Mouse (Mus musculus) G1E (cell line): Measurements from ENCODE around the gene Depp1. TPM values are rescaled to one million over a fixed set of nuclear protein-coding genes. Genes with fewer than 3 reads are reported as not detected.

Experiments used
- ATAC-seq: 2 replicates; pipeline ENCODE4 v1.8.0; 2016; ENCODE audit warnings: mild to moderate bottlenecking; ENCODE audit not compliant: insufficient number of reproducible peaks, poor library complexity, low FRiP score, severe bottlenecking; ENCODE audit errors: extremely low read depth
- DNase-seq: peaks from one replicate; pipeline ENCODE4 v3.0.0; 2012; ENCODE audit warnings: low spot score
- H3K27me3 ChIP-seq: 2 replicates; pipeline ENCODE4 v1.6.1; 2012; ENCODE audit warnings: mild to moderate bottlenecking, low read length, inconsistent platforms; ENCODE audit not compliant: insufficient read depth
- H3K36me3 ChIP-seq: replicated peaks from 2 replicates; pipeline ENCODE3; 2012; ENCODE audit warnings: mild to moderate bottlenecking, inconsistent platforms
- H3K4me1 ChIP-seq: 2 replicates; pipeline ENCODE4 v1.6.1; 2012; ENCODE audit warnings: low read depth, low read length, inconsistent platforms, mixed read lengths; ENCODE audit not compliant: insufficient read depth
- H3K4me3 ChIP-seq: 2 replicates; pipeline ENCODE4 v1.5.1; 2012; ENCODE audit warnings: low read depth, mild to moderate bottlenecking, inconsistent platforms, low read length, moderate library complexity, mixed read lengths
- H3K9me3 ChIP-seq: replicated peaks from 2 replicates; pipeline ENCODE4 v1.6.1; 2012; ENCODE audit warnings: inconsistent platforms
- CTCF ChIP-seq: IDR thresholded peaks from 2 replicates; pipeline ENCODE4 v1.5.1; 2012; ENCODE audit warnings: low read depth, low read length, inconsistent platforms, mixed read lengths
- GATA1 ChIP-seq: IDR thresholded peaks from 2 replicates; pipeline ENCODE4 v1.6.1; 2012; ENCODE audit warnings: borderline replicate concordance, low read length, inconsistent platforms, mixed read lengths
- GATA2 ChIP-seq: IDR thresholded peaks from 2 replicates; pipeline ENCODE4 v1.6.1; 2012; ENCODE audit warnings: low read depth, low read length, inconsistent platforms, borderline replicate concordance
- POLR2AphosphoS5 ChIP-seq: IDR thresholded peaks from 2 replicates; pipeline ENCODE4 v1.6.1; 2012; ENCODE audit warnings: low read depth, low read length, inconsistent platforms; ENCODE audit not compliant: insufficient replicate concordance
- TAL1 ChIP-seq: conservative IDR thresholded peaks from 2 replicates; pipeline ENCODE4 v1.6.1; 2012; ENCODE audit warnings: low read depth, low read length, inconsistent platforms, mixed read lengths
- polyA plus RNA-seq: library from polyadenylated mRNA; stranded (reverse); fragments of >175 nt; gene quantifications from 2 replicates; pipeline ENCODE4 v1.2.3, GENCODE M21; 2012
- total RNA-seq, 2 experiments: library from RNA; stranded (forward) in 1 of 2; stranded (reverse) in 1 of 2; fragments of 200-1000 nt in 1 of 2; fragments of >200 nt in 1 of 2; fragmentation: Nextera tagmentation in 1 of 2; gene quantifications; 2 replicates each; pipeline ENCODE4 v1.2.3; 2014 to 2017

Depp1 gene
- total and polyA plus RNA-seq, 3 experiments: not detected

- Histone ChIP-seq H3K27me3 (no peaks in the 10 kb centered on the region), H3K4me3 (no peak overlapping the region), H3K36me3 (no peaks in the 10 kb centered on the region), H3K9me3 (peaks cover 57% of the 10 kb centered on the region), H3K4me1 (no peaks in the 10 kb centered on the region)
- ATAC-seq (no peak), DNase-seq (no peak)
- TF ChIP-seq TAL1 (no peak), GATA1 (no peak), GATA2 (no peak), CTCF (no peak), POLR2AphosphoS5 (no peak)
These were observed 43.2 kb downstream of the Depp1 start for GRCm38 (mm10) chr6:116693639-116694038.

- TF ChIP-seq CTCF: no peak
- TF ChIP-seq POLR2AphosphoS5: no peak
- TF ChIP-seq GATA1: no peak
- TF ChIP-seq TAL1: no peak
- H3K36me3 ChIP-seq: no peaks in the 10 kb centered on the region
- H3K9me3 ChIP-seq: peaks cover 60% of the 10 kb centered on the region
- no peak overlapping the region for H3K4me3 ChIP-seq
- DNase-seq: no peak
- no peak for ATAC-seq
- no peaks in the 10 kb centered on the region for H3K4me1 ChIP-seq
- no peaks in the 10 kb centered on the region for H3K27me3 ChIP-seq
These were observed 43.9 kb downstream of the Depp1 start for GRCm38 (mm10) chr6:116694346-116694745.

DNA sequence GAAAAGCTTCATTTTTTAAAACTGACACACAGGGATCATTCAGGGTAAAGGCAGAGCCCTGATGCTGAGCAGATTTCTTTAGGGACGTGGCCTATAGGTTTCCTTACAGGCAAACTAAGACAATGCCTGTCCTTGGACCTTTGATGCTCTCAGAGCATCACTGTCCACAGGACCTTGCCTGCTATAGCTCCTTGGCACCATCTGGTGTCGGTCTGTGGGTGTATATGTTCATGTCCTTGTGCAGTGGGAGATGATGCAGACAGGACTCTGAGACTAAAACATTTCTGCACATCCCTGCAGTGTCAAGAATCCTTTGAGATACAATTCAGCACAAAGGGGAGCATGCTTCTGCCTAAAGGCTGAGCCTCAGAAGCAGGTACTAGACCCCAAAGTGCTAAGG, 47.0 kb downstream of the Depp1 start:
- no peak for TF ChIP-seq TAL1
- no peak for TF ChIP-seq GATA1
- TF ChIP-seq CTCF: no peak
- no peak for TF ChIP-seq GATA2
- Histone ChIP-seq H3K27me3 (no peaks in the 10 kb centered on the region), H3K4me1 (no peaks in the 10 kb centered on the region), H3K4me3 (no peak overlapping the region), H3K9me3 (peaks cover 71% of the 10 kb centered on the region), H3K36me3 (no peaks in the 10 kb centered on the region)
- no peak for DNase-seq
- no peak for ATAC-seq

DNA sequence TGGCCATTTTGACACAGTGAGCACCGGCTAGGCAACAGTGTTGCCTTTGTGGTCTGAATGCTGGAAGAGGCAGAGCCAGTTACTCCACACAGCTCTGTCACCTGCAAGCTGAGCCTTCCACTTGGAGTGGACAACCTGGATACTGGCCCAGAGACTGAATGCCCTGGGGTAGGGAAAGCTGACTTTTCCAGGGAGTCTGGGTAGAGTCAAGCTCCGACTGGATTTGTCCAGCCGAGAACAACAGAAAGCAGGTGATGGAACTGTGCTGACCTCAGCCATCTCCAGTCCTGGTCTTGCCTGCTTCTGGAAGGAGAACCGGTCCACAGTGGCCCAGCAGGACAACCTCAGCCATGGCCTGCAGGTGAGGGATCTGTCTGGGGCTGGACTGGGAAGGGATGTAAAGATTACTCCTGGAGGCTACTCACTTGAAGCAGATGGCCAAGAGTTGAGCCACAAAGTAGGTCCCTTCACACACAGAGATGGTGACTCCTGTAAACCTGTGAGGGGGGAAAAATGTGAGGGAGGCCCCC, 47.6 kb downstream of the Depp1 start:
- Histone ChIP-seq H3K4me3 (no peak overlapping the region), H3K4me1 (no peaks in the 10 kb centered on the region), H3K27me3 (no peaks in the 10 kb centered on the region), H3K9me3 (peaks cover 71% of the 10 kb centered on the region), H3K36me3 (no peaks in the 10 kb centered on the region)
- TF ChIP-seq GATA1: no peak
- no peak for TF ChIP-seq POLR2AphosphoS5
- no peak for TF ChIP-seq TAL1
- TF ChIP-seq CTCF: no peak
- TF ChIP-seq GATA2: no peak
- DNase-seq (no peak), ATAC-seq (no peak)

GRCm38 (mm10) chr6:116700821-116701220, 50.4 kb downstream of the Depp1 start:
- DNase-seq: no peak
- Histone ChIP-seq H3K9me3 (peaks cover 55% of the 10 kb centered on the region), H3K4me1 (no peaks in the 10 kb centered on the region), H3K27me3 (no peaks in the 10 kb centered on the region), H3K36me3 (no peaks in the 10 kb centered on the region), H3K4me3 (no peak overlapping the region)
- ATAC-seq: no peak
- TF ChIP-seq CTCF (no peak), GATA1 (no peak), GATA2 (no peak), POLR2AphosphoS5 (no peak), TAL1 (no peak)

Other genes starting within 250 kb of the Depp1 start
- gene Alox5, start 189.4 kb upstream of the Depp1 start, total RNA-seq (2014; fragmentation: Nextera tagmentation): 73.4 and 102 TPM in 2 replicates
- 87.0 and 92.5 TPM in 2 replicates for gene Alox5, start 189.4 kb upstream of the Depp1 start, total RNA-seq (2017)
- 22.3 and 24.0 TPM in 2 replicates for gene Alox5, start 189.4 kb upstream of the Depp1 start, polyA plus RNA-seq
- gene Olfr211, start 161.5 kb upstream of the Depp1 start, total RNA-seq (2014; fragmentation: Nextera tagmentation): not detected in 2 replicates
- gene Olfr211, start 161.5 kb upstream of the Depp1 start, total RNA-seq (2017): 0.06 and 0.22 TPM in 2 replicates
- not detected in 2 replicates for gene Olfr211, start 161.5 kb upstream of the Depp1 start, polyA plus RNA-seq
- gene Olfr212, start 144.1 kb upstream of the Depp1 start, total RNA-seq (2014; fragmentation: Nextera tagmentation): 0.24 TPM in 1 of 2 replicates, not detected in the other
- gene Olfr212, start 144.1 kb upstream of the Depp1 start, total RNA-seq (2017): 0.06 and 0.27 TPM in 2 replicates
- gene Olfr212, start 144.1 kb upstream of the Depp1 start, polyA plus RNA-seq: not detected in 2 replicates
- not detected in 2 replicates for gene Olfr213, start 112.2 kb upstream of the Depp1 start, total RNA-seq (2014; fragmentation: Nextera tagmentation)
- gene Olfr213, start 112.2 kb upstream of the Depp1 start, total RNA-seq (2017): 0.11 TPM in 1 of 2 replicates, not detected in the other
- gene Olfr213, start 112.2 kb upstream of the Depp1 start, polyA plus RNA-seq: not detected in 2 replicates
- gene Gm5580, start 99.5 kb upstream of the Depp1 start, total RNA-seq (2014; fragmentation: Nextera tagmentation): not detected in 2 replicates
- gene Gm5580, start 99.5 kb upstream of the Depp1 start, total RNA-seq (2017): 0.52 and 0.82 TPM in 2 replicates
- gene Gm5580, start 99.5 kb upstream of the Depp1 start, polyA plus RNA-seq: 0.11 and 0.14 TPM in 2 replicates
- gene Olfr214, start 96.4 kb upstream of the Depp1 start, total RNA-seq (2014; fragmentation: Nextera tagmentation): not detected in 2 replicates
- 0.71 TPM in 1 of 2 replicates, not detected in the other for gene Olfr214, start 96.4 kb upstream of the Depp1 start, total RNA-seq (2017)
- not detected in 2 replicates for gene Olfr214, start 96.4 kb upstream of the Depp1 start, polyA plus RNA-seq
- not detected in 2 replicates for gene Olfr215, start 66.4 kb upstream of the Depp1 start, total RNA-seq (2014; fragmentation: Nextera tagmentation)
- under 0.01 and 0.05 TPM in 2 replicates for gene Olfr215, start 66.4 kb upstream of the Depp1 start, total RNA-seq (2017)
- gene Olfr215, start 66.4 kb upstream of the Depp1 start, polyA plus RNA-seq: not detected in 2 replicates
- gene Zfp422, start 21.6 kb upstream of the Depp1 start, total RNA-seq (2014; fragmentation: Nextera tagmentation): not detected in 2 replicates
- gene Zfp422, start 21.6 kb upstream of the Depp1 start, total RNA-seq (2017): 0.06 and 0.11 TPM in 2 replicates
- not detected in 2 replicates for gene Zfp422, start 21.6 kb upstream of the Depp1 start, polyA plus RNA-seq
- not detected in 2 replicates for gene Rassf4, start 23.3 kb downstream of the Depp1 start, total RNA-seq (2014; fragmentation: Nextera tagmentation)
- gene Rassf4, start 23.3 kb downstream of the Depp1 start, total RNA-seq (2017): 0.12 and 0.16 TPM in 2 replicates
- not detected in 2 replicates for gene Rassf4, start 23.3 kb downstream of the Depp1 start, polyA plus RNA-seq
- 0.30 and 0.34 TPM in 2 replicates for gene Tmem72, start 66.3 kb downstream of the Depp1 start, total RNA-seq (2014; fragmentation: Nextera tagmentation)
- 0.11 and 0.12 TPM in 2 replicates for gene Tmem72, start 66.3 kb downstream of the Depp1 start, total RNA-seq (2017)
- gene Tmem72, start 66.3 kb downstream of the Depp1 start, polyA plus RNA-seq: under 0.01 TPM in 1 of 2 replicates, not detected in the other